Mouse (Mus musculus) macrophage (primary cell): ENCODE data around the gene Lrrc39. TPM values are rescaled to one million over a fixed set of nuclear protein-coding genes. Genes with fewer than 3 reads are reported as not detected.

Experiments
- H3K27ac ChIP-seq: fragments of 350-480 bp; formaldehyde crosslinking; 2 replicates; pipeline ENCODE4 v1.9.0; 2021
- H3K36me3 ChIP-seq: fragments of 350-480 bp; formaldehyde crosslinking; 2 replicates; pipeline ENCODE4 v1.9.0; 2021; ENCODE audit errors: inconsistent target
- H3K4me3 ChIP-seq: fragments of 350-480 bp; formaldehyde crosslinking; 2 replicates; pipeline ENCODE4 v1.9.0; 2021; ENCODE audit errors: inconsistent target
- H3K79me2 ChIP-seq: fragments of 350-480 bp; formaldehyde crosslinking; 2 replicates; pipeline ENCODE4 v1.9.0; 2021; ENCODE audit errors: inconsistent target
- WGBS: methylation state at CpG from one replicate; pipeline ENCODE4 v1.1.7; 2026; ENCODE audit warnings: inconsistent platforms; ENCODE audit not compliant: missing documents; 5-methylcytosine and 5-hydroxymethylcytosine counted together
- polyA plus RNA-seq: library from polyadenylated mRNA; stranded (reverse); fragments of 250-400 nt; gene quantifications from 3 replicates; pipeline ENCODE4 v1.2.4, GENCODE M21; 2018; ENCODE audit warnings: inconsistent platforms

Gene Lrrc39
- polyA plus RNA-seq, 1 experiment from 2014 or later = 10.2 TPM

DNA sequence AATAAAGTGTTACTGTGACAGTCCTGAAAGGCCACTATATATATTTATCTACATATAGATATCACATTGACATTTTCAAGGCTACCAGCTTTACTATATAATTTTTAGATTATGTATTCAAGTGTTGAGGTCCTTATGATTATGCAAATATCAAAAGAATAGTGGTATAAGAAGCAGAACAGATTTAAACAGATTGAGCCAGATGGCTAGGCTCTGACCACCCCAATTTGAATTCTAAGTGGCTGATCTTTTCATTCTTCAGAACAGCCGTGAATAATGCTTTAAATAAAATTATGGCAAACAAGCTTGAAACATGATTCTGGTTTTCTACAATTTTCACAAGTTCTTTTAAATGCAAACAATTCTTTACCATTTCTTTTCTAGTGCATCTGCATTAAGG lies 68.7 kb downstream of the Lrrc39 start:
- H3K27ac ChIP-seq = no peak overlapping the region
- H3K36me3 ChIP-seq = peaks cover 23% of the 10 kb centered on the region
- WGBS = 92% methylated on average over 1 of the region's 1 CpGs
- H3K79me2 ChIP-seq = no peaks in the 10 kb centered on the region
- H3K4me3 ChIP-seq = no peak overlapping the region

Other genes starting within 250 kb of the Lrrc39 start
- gene Cdc14a, start 138.9 kb upstream of the Lrrc39 start, polyA plus RNA-seq = 2.0 to 2.2 TPM (median 2.1 TPM) in 3 replicates
- gene Rtca, start 54.8 kb upstream of the Lrrc39 start, polyA plus RNA-seq = 15.1 to 29.7 TPM (median 23.7 TPM) in 3 replicates
- gene Dbt, start 49.9 kb upstream of the Lrrc39 start, polyA plus RNA-seq = 10.3 to 14.6 TPM (median 12.6 TPM) in 3 replicates
- 6.4 to 7.6 TPM (median 6.7 TPM) in 3 replicates for gene Sass6, start 32.0 kb downstream of the Lrrc39 start, polyA plus RNA-seq
- 7.4 to 9.9 TPM (median 9.7 TPM) in 3 replicates for gene Trmt13, start 51.6 kb downstream of the Lrrc39 start, polyA plus RNA-seq
- gene Mfsd14a, start 99.7 kb downstream of the Lrrc39 start, polyA plus RNA-seq = 40.3 to 52.4 TPM (median 44.3 TPM) in 3 replicates
- gene Gm43191, start 118.3 kb downstream of the Lrrc39 start, polyA plus RNA-seq = not detected in 3 replicates
- gene Slc35a3, start 149.9 kb downstream of the Lrrc39 start, polyA plus RNA-seq = 17.7 to 27.8 TPM (median 21.7 TPM) in 3 replicates
- gene Agl, start 245.2 kb downstream of the Lrrc39 start, polyA plus RNA-seq = 13.0 to 14.4 TPM (median 13.4 TPM) in 3 replicates